Mouse (Mus musculus) limb, embryonic 14.5 days (tissue): ENCODE measurements around the gene Ly6g5b. TPM values are rescaled to one million over a fixed set of nuclear protein-coding genes. Genes with fewer than 3 reads are reported as not detected.

Experiments used
- ATAC-seq: fragments of 200-750 bp; cut with Nextera tagmentation; 2 replicates; pipeline ENCODE4 v1.8.0; 2017; ENCODE audit warnings: low read depth, moderate number of reproducible peaks, moderate TSS enrichment; ENCODE audit not compliant: low FRiP score
- DNase-seq: peaks from one replicate; pipeline ENCODE4 v3.0.0-alpha.2; 2015; ENCODE audit warnings: low spot score
- H3K27ac ChIP-seq: fragments of 300-500 bp; sonication (generic); replicated peaks from 2 replicates; pipeline ENCODE4 v1.5.1; 2014; ENCODE audit warnings: low read depth, mild to moderate bottlenecking, low read length, moderate library complexity, mixed read lengths
- H3K27me3 ChIP-seq: fragments of 300-500 bp; sonication (generic); 2 replicates; pipeline ENCODE4 v1.6.1; 2014; ENCODE audit warnings: low read length, mixed read lengths; ENCODE audit not compliant: control insufficient read depth, insufficient read depth
- H3K36me3 ChIP-seq: fragments of 300-500 bp; sonication (generic); 2 replicates; pipeline ENCODE4 v1.6.1; 2014; ENCODE audit warnings: mild to moderate bottlenecking, low read length, moderate library complexity, mixed read lengths; ENCODE audit not compliant: control insufficient read depth, insufficient read depth
- H3K4me1 ChIP-seq: fragments of 300-500 bp; sonication (generic); 2 replicates; pipeline ENCODE4 v1.6.1; 2014; ENCODE audit warnings: antibody characterized with exemption, low read length, mixed read lengths; ENCODE audit not compliant: control insufficient read depth, insufficient read depth
- H3K4me2 ChIP-seq: fragments of 300-500 bp; sonication (generic); replicated peaks from 2 replicates; pipeline ENCODE4 v1.6.1; 2014; ENCODE audit warnings: low read depth, mild to moderate bottlenecking, low read length, moderate library complexity; ENCODE audit not compliant: severe bottlenecking
- H3K4me3 ChIP-seq: fragments of 300-500 bp; sonication (generic); replicated peaks from 2 replicates; pipeline ENCODE4 v1.5.1; 2014; ENCODE audit warnings: low read length
- H3K9ac ChIP-seq: fragments of 300-500 bp; sonication (generic); 2 replicates; pipeline ENCODE4 v1.6.1; 2014; ENCODE audit warnings: mild to moderate bottlenecking, low read depth, low read length, moderate library complexity; ENCODE audit not compliant: severe bottlenecking
- H3K9me3 ChIP-seq: fragments of 300-500 bp; sonication (generic); 2 replicates; pipeline ENCODE4 v1.6.1; 2016; ENCODE audit warnings: low read length; ENCODE audit not compliant: control insufficient read depth
- POLR2A ChIP-seq: fragments of 200-500 bp; IDR thresholded peaks from 2 replicates; pipeline ENCODE4 v1.8.0; 2012; ENCODE audit warnings: inconsistent platforms, mild to moderate bottlenecking, moderate library complexity, borderline replicate concordance; ENCODE audit not compliant: insufficient read depth, insufficient read length; ENCODE audit errors: extremely low read depth
- WGBS: fragments of 180-500 bp; shearing (Covaris S2); extraction: QIAGEN DNeasy Blood & Tissue Kit; methylation state at CpG from one replicate; pipeline ENCODE4 v1.1.7; 2014; 5-methylcytosine and 5-hydroxymethylcytosine counted together
- polyA plus RNA-seq, 2 experiments: library from polyadenylated mRNA; depleted of rRNA in 1 of 2; stranded (reverse) in 1 of 2; unstranded in 1 of 2; fragments of >200 nt; fragmentation: Nextera tagmentation in 1 of 2; extraction: Ambion mirVana in 1 of 2; gene quantifications; 2 replicates each; pipeline versions ENCODE4 v1.2.1 to v1.2.3; 2012 to 2014

The Ly6g5b gene
- polyA plus RNA-seq, 2 experiments = 0.59 to 2.1 TPM

DNA sequence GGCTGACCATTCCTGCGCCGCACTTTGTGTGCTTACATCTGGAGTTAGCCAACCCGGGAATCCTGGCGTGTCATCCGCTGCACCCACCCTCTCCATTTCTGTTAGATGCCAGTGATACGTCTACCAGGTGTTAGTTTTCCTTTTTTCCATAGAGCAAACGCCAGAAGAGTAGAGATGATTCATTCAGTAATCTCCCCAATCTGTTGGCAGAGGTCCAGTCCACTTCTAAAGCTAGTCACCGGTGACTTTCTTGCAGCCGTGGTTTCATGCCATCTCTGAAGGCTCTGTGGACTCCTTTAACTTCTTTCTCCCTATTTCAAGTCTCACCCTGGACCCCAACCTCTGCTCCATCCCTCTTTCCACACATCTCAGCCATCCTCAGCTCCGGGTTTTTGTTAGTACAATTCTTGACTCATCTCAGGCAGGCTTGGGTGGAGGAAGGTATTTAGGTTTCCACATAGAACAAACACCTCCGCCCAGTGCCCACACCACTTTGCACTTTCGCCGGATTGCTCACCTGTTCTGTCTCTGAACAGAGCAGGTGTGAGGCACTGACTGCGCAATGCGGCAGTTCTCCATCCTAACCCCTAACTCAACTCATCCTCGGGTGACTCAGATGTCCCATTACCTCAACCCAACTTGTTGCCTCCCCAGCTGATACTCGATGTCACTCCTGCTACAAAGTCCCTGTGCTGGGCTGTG is 46.9 kb downstream of the Ly6g5b start:
- Histone ChIP-seq H3K27me3 (peaks cover 23% of the 10 kb centered on the region), H3K9ac (no peak overlapping the region), H3K36me3 (peaks cover under 1% of the 10 kb centered on the region), H3K4me1 (peaks cover 15% of the 10 kb centered on the region), H3K9me3 (no peaks in the 10 kb centered on the region), H3K27ac (no peak overlapping the region), H3K4me3 (no peak overlapping the region), H3K4me2 (no peak overlapping the region)
- WGBS = 78% methylated on average over 17 of the region's 17 CpGs
- TF ChIP-seq POLR2A = no peak
- DNase-seq (no peak), ATAC-seq (no peak)

DNA sequence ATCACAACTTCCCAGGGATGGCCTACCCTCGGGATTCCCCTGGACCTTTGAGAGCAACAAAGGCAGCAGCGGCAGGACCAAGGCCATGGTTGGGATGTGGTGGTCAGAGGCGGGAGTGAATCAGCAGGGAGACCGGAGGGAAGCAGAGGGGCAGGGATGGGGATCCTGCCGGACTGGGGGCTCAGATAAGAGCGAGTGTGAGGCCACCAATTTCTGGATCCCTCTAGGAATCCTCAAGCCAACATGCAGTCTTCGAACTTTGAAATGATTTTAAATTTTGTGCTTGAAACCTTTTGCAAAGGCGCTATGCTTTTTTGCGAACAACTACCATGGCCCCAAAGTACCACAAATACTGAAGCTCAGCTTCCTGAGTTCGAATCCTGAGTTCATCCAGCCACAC is 49.1 kb downstream of the Ly6g5b start, which contains the start of gene Mpig6b:
TSS of gene Mpig6b (minus strand) at position 101 of the 400 bp plus-strand sequence.
- Histone ChIP-seq H3K4me1 (peaks cover 15% of the 10 kb centered on the region), H3K9me3 (no peaks in the 10 kb centered on the region), H3K36me3 (peaks cover 22% of the 10 kb centered on the region), H3K9ac (peak within 1 kb of the TSS; percentile 25), H3K27me3 (peaks cover 23% of the 10 kb centered on the region), H3K4me2 (peak within 1 kb of the TSS; percentile 56), H3K27ac (peak within 1 kb of the TSS; percentile 20; the same call in 1 of the 2 replicates), H3K4me3 (peak within 1 kb of the TSS; percentile 25)
- no peak for TF ChIP-seq POLR2A
- 51% methylated on average over 10 of the region's 10 CpGs for WGBS
- DNase-seq = no peak
- no peak for ATAC-seq

- peak within 1 kb of the TSS; percentile 20; the same call in 1 of the 2 replicates for H3K27ac ChIP-seq
- no peak for TF ChIP-seq POLR2A
- 2% methylated on average over 45 of the region's 48 CpGs for WGBS
Observed at GRCm38 (mm10) chr17:35064951-35065947, 50.0 kb downstream of the Ly6g5b start, which contains the start of gene Ly6g6c. Gene Ly6g6c (plus strand): TSS chr17:35065388.

GRCm38 (mm10) chr17:35064378-35064877 is 50.8 kb downstream of the Ly6g5b start:
- Histone ChIP-seq H3K27ac (0 out of 2 replicates have a peak overlapping the region, but pooled peaks have one; percentile 20), H3K27me3 (peaks cover 23% of the 10 kb centered on the region), H3K4me3 (peak overlapping the region; percentile 25; the same call in 1 of the 2 replicates), H3K9ac (0 out of 2 replicates have a peak overlapping the region, but pooled peaks have one; percentile 25), H3K4me2 (peak overlapping the region; percentile 56), H3K4me1 (peaks cover 27% of the 10 kb centered on the region), H3K36me3 (peaks cover 32% of the 10 kb centered on the region), H3K9me3 (no peaks in the 10 kb centered on the region)
- WGBS = 26% methylated on average over 10 of the region's 10 CpGs
- ATAC-seq (no peak), DNase-seq (no peak)
- no peak for TF ChIP-seq POLR2A

More at GRCm38 (mm10) chr17:35064951-35065947, 50.0 kb downstream of the Ly6g5b start, which contains the start of gene Ly6g6c:
- H3K9ac ChIP-seq = peak within 1 kb of the TSS; percentile 25
- H3K9me3 ChIP-seq = no peaks in the 10 kb centered on the region
- peak within 1 kb of the TSS; percentile 56 for H3K4me2 ChIP-seq
- DNase-seq (no peak), ATAC-seq (peak; percentile 43; the same call in 1 of the 2 replicates)
- peaks cover 24% of the 10 kb centered on the region for H3K4me1 ChIP-seq
- H3K36me3 ChIP-seq = peaks cover 30% of the 10 kb centered on the region
- peaks cover 23% of the 10 kb centered on the region for H3K27me3 ChIP-seq
- peak within 1 kb of the TSS; percentile 25 for H3K4me3 ChIP-seq

Other genes with a start within 250 kb of the Ly6g5b start
Only the 30 nearest of the 42 such genes appear.
- gene Hspa1l, start 142.7 kb downstream of the Ly6g5b start, polyA plus RNA-seq (2012; rRNA removed) = 0.44 and 0.47 TPM in 2 replicates
- 0.85 and 1.4 TPM in 2 replicates for gene Hspa1l, start 142.7 kb downstream of the Ly6g5b start, polyA plus RNA-seq (2014; fragmentation: Nextera tagmentation; extraction: Ambion mirVana)
- gene Lsm2, start 133.6 kb downstream of the Ly6g5b start, polyA plus RNA-seq (2012; rRNA removed) = 186 and 233 TPM in 2 replicates
- 170 and 178 TPM in 2 replicates for gene Lsm2, start 133.6 kb downstream of the Ly6g5b start, polyA plus RNA-seq (2014; fragmentation: Nextera tagmentation; extraction: Ambion mirVana)
- 163 and 216 TPM in 2 replicates for gene Vars, start 114.4 kb downstream of the Ly6g5b start, polyA plus RNA-seq (2012; rRNA removed)
- gene Vars, start 114.4 kb downstream of the Ly6g5b start, polyA plus RNA-seq (2014; fragmentation: Nextera tagmentation; extraction: Ambion mirVana) = 88.3 and 100 TPM in 2 replicates
- gene Vwa7, start 98.8 kb downstream of the Ly6g5b start, polyA plus RNA-seq (2012; rRNA removed) = 0.64 and 0.85 TPM in 2 replicates
- 0.11 and 0.15 TPM in 2 replicates for gene Vwa7, start 98.8 kb downstream of the Ly6g5b start, polyA plus RNA-seq (2014; fragmentation: Nextera tagmentation; extraction: Ambion mirVana)
- gene Sapcd1, start 87.4 kb downstream of the Ly6g5b start, polyA plus RNA-seq (2012; rRNA removed) = 12.0 and 15.2 TPM in 2 replicates
- gene Sapcd1, start 87.4 kb downstream of the Ly6g5b start, polyA plus RNA-seq (2014; fragmentation: Nextera tagmentation; extraction: Ambion mirVana) = 12.5 and 13.7 TPM in 2 replicates
- 6.4 and 6.5 TPM in 2 replicates for gene Msh5, start 68.7 kb downstream of the Ly6g5b start, polyA plus RNA-seq (2012; rRNA removed)
- 3.4 and 3.5 TPM in 2 replicates for gene Msh5, start 68.7 kb downstream of the Ly6g5b start, polyA plus RNA-seq (2014; fragmentation: Nextera tagmentation; extraction: Ambion mirVana)
- gene Clic1, start 65.5 kb downstream of the Ly6g5b start, polyA plus RNA-seq (2012; rRNA removed) = 229 and 236 TPM in 2 replicates
- 103 and 108 TPM in 2 replicates for gene Clic1, start 65.5 kb downstream of the Ly6g5b start, polyA plus RNA-seq (2014; fragmentation: Nextera tagmentation; extraction: Ambion mirVana)
- 271 and 326 TPM in 2 replicates for gene Ddah2, start 56.4 kb downstream of the Ly6g5b start, polyA plus RNA-seq (2012; rRNA removed)
- gene Ddah2, start 56.4 kb downstream of the Ly6g5b start, polyA plus RNA-seq (2014; fragmentation: Nextera tagmentation; extraction: Ambion mirVana) = 358 and 403 TPM in 2 replicates
- gene Ly6g6c, start 50.0 kb downstream of the Ly6g5b start, polyA plus RNA-seq (2012; rRNA removed) = 3.4 and 5.5 TPM in 2 replicates
- gene Ly6g6c, start 50.0 kb downstream of the Ly6g5b start, polyA plus RNA-seq (2014; fragmentation: Nextera tagmentation; extraction: Ambion mirVana) = 10.4 and 22.3 TPM in 2 replicates
- gene Mpig6b, start 49.2 kb downstream of the Ly6g5b start, polyA plus RNA-seq (2012; rRNA removed) = 0.45 and 0.47 TPM in 2 replicates
- 0.64 and 1.3 TPM in 2 replicates for gene Mpig6b, start 49.2 kb downstream of the Ly6g5b start, polyA plus RNA-seq (2014; fragmentation: Nextera tagmentation; extraction: Ambion mirVana)
- 14.2 and 14.8 TPM in 2 replicates for gene Ly6g6e, start 38.5 kb downstream of the Ly6g5b start, polyA plus RNA-seq (2012; rRNA removed)
- gene Ly6g6e, start 38.5 kb downstream of the Ly6g5b start, polyA plus RNA-seq (2014; fragmentation: Nextera tagmentation; extraction: Ambion mirVana) = 18.0 and 28.4 TPM in 2 replicates
- 1.3 and 2.3 TPM in 2 replicates for gene Ly6g6d, start 37.4 kb downstream of the Ly6g5b start, polyA plus RNA-seq (2012; rRNA removed)
- 2.0 TPM in 1 of 2 replicates, not detected in the other for gene Ly6g6d, start 37.4 kb downstream of the Ly6g5b start, polyA plus RNA-seq (2014; fragmentation: Nextera tagmentation; extraction: Ambion mirVana)
- gene Ly6g6f, start 29.8 kb downstream of the Ly6g5b start, polyA plus RNA-seq (2012; rRNA removed) = 0.14 and 0.73 TPM in 2 replicates
- 0.28 TPM in 1 of 2 replicates, not detected in the other for gene Ly6g6f, start 29.8 kb downstream of the Ly6g5b start, polyA plus RNA-seq (2014; fragmentation: Nextera tagmentation; extraction: Ambion mirVana)
- 98.6 and 157 TPM in 2 replicates for gene Abhd16a, start 26.2 kb downstream of the Ly6g5b start, polyA plus RNA-seq (2012; rRNA removed)
- 78.0 and 88.3 TPM in 2 replicates for gene Abhd16a, start 26.2 kb downstream of the Ly6g5b start, polyA plus RNA-seq (2014; fragmentation: Nextera tagmentation; extraction: Ambion mirVana)
- not detected in 2 replicates for gene Ly6g5c, start 7.1 kb downstream of the Ly6g5b start, polyA plus RNA-seq (2012; rRNA removed)
- not detected in 2 replicates for gene Ly6g5c, start 7.1 kb downstream of the Ly6g5b start, polyA plus RNA-seq (2014; fragmentation: Nextera tagmentation; extraction: Ambion mirVana)
- 13.6 and 15.1 TPM in 2 replicates for gene Gpank1, start 6.0 kb upstream of the Ly6g5b start, polyA plus RNA-seq (2012; rRNA removed)
- gene Gpank1, start 6.0 kb upstream of the Ly6g5b start, polyA plus RNA-seq (2014; fragmentation: Nextera tagmentation; extraction: Ambion mirVana) = 17.5 and 20.0 TPM in 2 replicates
- 181 and 250 TPM in 2 replicates for gene Csnk2b, start 6.6 kb upstream of the Ly6g5b start, polyA plus RNA-seq (2012; rRNA removed)
- 275 and 308 TPM in 2 replicates for gene Csnk2b, start 6.6 kb upstream of the Ly6g5b start, polyA plus RNA-seq (2014; fragmentation: Nextera tagmentation; extraction: Ambion mirVana)
- 5.7 and 6.6 TPM in 2 replicates for gene D17H6S53E, start 10.9 kb upstream of the Ly6g5b start, polyA plus RNA-seq (2012; rRNA removed)
- gene D17H6S53E, start 10.9 kb upstream of the Ly6g5b start, polyA plus RNA-seq (2014; fragmentation: Nextera tagmentation; extraction: Ambion mirVana) = 6.4 and 8.2 TPM in 2 replicates
- 1.1 and 1.7 TPM in 2 replicates for gene Apom, start 16.6 kb upstream of the Ly6g5b start, polyA plus RNA-seq (2012; rRNA removed)
- 0.26 TPM in 1 of 2 replicates, not detected in the other for gene Apom, start 16.6 kb upstream of the Ly6g5b start, polyA plus RNA-seq (2014; fragmentation: Nextera tagmentation; extraction: Ambion mirVana)
- gene Bag6, start 19.8 kb upstream of the Ly6g5b start, polyA plus RNA-seq (2012; rRNA removed) = 265 and 361 TPM in 2 replicates
- gene Bag6, start 19.8 kb upstream of the Ly6g5b start, polyA plus RNA-seq (2014; fragmentation: Nextera tagmentation; extraction: Ambion mirVana) = 76.2 and 82.8 TPM in 2 replicates
- 404 and 512 TPM in 2 replicates for gene Prrc2a, start 49.5 kb upstream of the Ly6g5b start, polyA plus RNA-seq (2012; rRNA removed)
- gene Prrc2a, start 49.5 kb upstream of the Ly6g5b start, polyA plus RNA-seq (2014; fragmentation: Nextera tagmentation; extraction: Ambion mirVana) = 192 and 196 TPM in 2 replicates
- gene Aif1, start 60.6 kb upstream of the Ly6g5b start, polyA plus RNA-seq (2012; rRNA removed) = 4.0 and 4.8 TPM in 2 replicates
- gene Aif1, start 60.6 kb upstream of the Ly6g5b start, polyA plus RNA-seq (2014; fragmentation: Nextera tagmentation; extraction: Ambion mirVana) = 13.1 and 15.7 TPM in 2 replicates
- 21.8 and 24.4 TPM in 2 replicates for gene Lst1, start 73.0 kb upstream of the Ly6g5b start, polyA plus RNA-seq (2012; rRNA removed)
- 23.2 and 29.2 TPM in 2 replicates for gene Lst1, start 73.0 kb upstream of the Ly6g5b start, polyA plus RNA-seq (2014; fragmentation: Nextera tagmentation; extraction: Ambion mirVana)
- gene Ltb, start 79.0 kb upstream of the Ly6g5b start, polyA plus RNA-seq (2012; rRNA removed) = 1.7 and 3.0 TPM in 2 replicates
- gene Ltb, start 79.0 kb upstream of the Ly6g5b start, polyA plus RNA-seq (2014; fragmentation: Nextera tagmentation; extraction: Ambion mirVana) = 1.1 and 1.4 TPM in 2 replicates
- gene Tnf, start 86.6 kb upstream of the Ly6g5b start, polyA plus RNA-seq (2012; rRNA removed) = 1.1 and 1.3 TPM in 2 replicates
- gene Tnf, start 86.6 kb upstream of the Ly6g5b start, polyA plus RNA-seq (2014; fragmentation: Nextera tagmentation; extraction: Ambion mirVana) = 0.28 and 0.73 TPM in 2 replicates
- gene Lta, start 89.9 kb upstream of the Ly6g5b start, polyA plus RNA-seq (2012; rRNA removed) = 0.36 and 0.39 TPM in 2 replicates
- gene Lta, start 89.9 kb upstream of the Ly6g5b start, polyA plus RNA-seq (2014; fragmentation: Nextera tagmentation; extraction: Ambion mirVana) = 0.14 TPM in 1 of 2 replicates, not detected in the other
- 0.26 TPM in 1 of 2 replicates, not detected in the other for gene Gm16181, start 105.4 kb upstream of the Ly6g5b start, polyA plus RNA-seq (2012; rRNA removed)
- gene Gm16181, start 105.4 kb upstream of the Ly6g5b start, polyA plus RNA-seq (2014; fragmentation: Nextera tagmentation; extraction: Ambion mirVana) = not detected in 2 replicates
- gene Atp6v1g2, start 118.2 kb upstream of the Ly6g5b start, polyA plus RNA-seq (2012; rRNA removed) = 11.2 and 12.0 TPM in 2 replicates
- 3.6 and 4.9 TPM in 2 replicates for gene Atp6v1g2, start 118.2 kb upstream of the Ly6g5b start, polyA plus RNA-seq (2014; fragmentation: Nextera tagmentation; extraction: Ambion mirVana)
- 17.0 and 19.6 TPM in 2 replicates for gene Nfkbil1, start 120.4 kb upstream of the Ly6g5b start, polyA plus RNA-seq (2012; rRNA removed)
- gene Nfkbil1, start 120.4 kb upstream of the Ly6g5b start, polyA plus RNA-seq (2014; fragmentation: Nextera tagmentation; extraction: Ambion mirVana) = 4.9 and 5.9 TPM in 2 replicates
- gene Ddx39b, start 126.3 kb upstream of the Ly6g5b start, polyA plus RNA-seq (2012; rRNA removed) = 877 and 1,003 TPM in 2 replicates
- gene Ddx39b, start 126.3 kb upstream of the Ly6g5b start, polyA plus RNA-seq (2014; fragmentation: Nextera tagmentation; extraction: Ambion mirVana) = 416 and 445 TPM in 2 replicates